Mouse (Mus musculus): ENCODE results near the gene Plekha6. TPM values are rescaled to one million over a fixed set of nuclear protein-coding genes. Genes with fewer than 3 reads are reported as not detected.

Gene Plekha6
- total and polyA plus RNA-seq, 3 experiments, result 0.07 to 0.38 TPM; not detected in 1

DNA sequence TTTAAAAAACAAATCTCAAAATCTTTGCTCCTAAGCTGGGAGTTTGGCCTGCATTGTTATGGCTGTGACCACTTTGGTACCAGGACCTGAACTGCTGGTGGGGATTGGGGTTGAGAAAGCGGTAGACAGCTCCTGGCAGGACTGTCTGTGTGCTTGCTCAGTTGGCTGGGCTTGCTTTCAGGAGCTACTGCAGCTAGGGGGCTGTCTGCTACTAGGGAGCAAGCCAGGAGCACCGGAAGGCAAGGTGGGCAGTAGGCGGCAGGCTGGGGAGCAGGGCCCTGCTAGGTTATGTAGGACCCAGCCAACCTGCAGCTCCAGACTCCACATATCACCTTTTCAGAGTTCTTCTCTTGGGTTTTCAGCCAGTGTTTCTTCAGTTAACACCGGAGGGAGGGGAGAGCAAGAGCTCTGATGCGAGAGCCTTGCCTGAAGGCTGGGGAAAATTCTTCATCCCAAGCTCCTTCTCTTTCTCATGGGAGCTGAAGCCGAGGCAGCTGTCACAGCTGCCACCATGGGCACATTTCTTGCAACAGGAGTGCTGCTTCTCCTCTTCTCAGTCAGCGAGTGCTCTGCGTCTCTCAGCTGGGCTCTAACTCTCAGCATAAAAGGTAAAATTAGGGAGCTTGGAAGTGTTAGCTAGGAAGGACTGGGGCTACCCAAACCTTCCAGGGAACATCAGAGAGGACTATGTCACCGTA, 62.1 kb downstream of the Plekha6 start:
- DNase-seq (ENCODE audit: low spot score) (no peak), ATAC-seq (ENCODE audit: extremely low read depth, insufficient number of reproducible peaks, low FRiP score, poor library complexity, severe bottlenecking) (no peak)
- H3K9me3 ChIP-seq (replicated peaks), result no peaks in the 10 kb centered on the region
- no peaks in the 10 kb centered on the region for H3K4me1 ChIP-seq (ENCODE audit: insufficient read depth, low read depth, low read length)
- TF ChIP-seq POLR2AphosphoS5 (IDR thresholded peaks at IDR 0.05; ENCODE audit: insufficient replicate concordance, low read depth, low read length) (no peak), TAL1 (conservative IDR thresholded peaks at IDR 0.05; ENCODE audit: low read depth, low read length) (no peak), CTCF (IDR thresholded peaks at IDR 0.05; ENCODE audit: low read depth, low read length) (no peak), GATA1 (IDR thresholded peaks at IDR 0.05; ENCODE audit: borderline replicate concordance, low read length) (no peak), GATA2 (IDR thresholded peaks at IDR 0.05; ENCODE audit: borderline replicate concordance, low read depth, low read length) (no peak)
- H3K4me3 ChIP-seq (ENCODE audit: low read depth, low read length), result no peak overlapping the region
- H3K36me3 ChIP-seq (replicated peaks), result no peaks in the 10 kb centered on the region
- peaks cover 38% of the 10 kb centered on the region for H3K27me3 ChIP-seq (ENCODE audit: insufficient read depth, low read length)

DNA sequence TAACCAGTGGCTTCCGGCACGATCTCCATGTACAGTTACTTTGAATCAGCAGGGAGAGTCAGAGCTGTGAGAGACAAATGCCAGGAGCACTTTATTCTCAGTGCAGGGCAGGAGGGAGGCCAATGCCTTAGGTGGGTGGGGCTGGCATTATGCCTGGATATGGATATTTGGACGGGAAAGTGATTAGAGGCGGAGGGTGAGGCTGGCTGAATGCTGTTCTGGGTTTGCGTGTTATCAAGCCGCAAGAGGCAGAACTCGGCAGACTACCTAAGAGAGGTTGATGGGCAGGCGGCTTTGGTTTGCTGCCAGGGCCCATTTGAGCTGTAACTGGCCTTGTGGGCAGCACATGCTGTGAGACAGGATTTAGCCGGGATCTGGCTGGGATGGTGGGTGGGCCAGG, 62.9 kb downstream of the Plekha6 start:
- Histone ChIP-seq H3K27me3 (ENCODE audit: insufficient read depth, low read length) (peaks cover 38% of the 10 kb centered on the region), H3K9me3 (replicated peaks) (no peaks in the 10 kb centered on the region), H3K36me3 (replicated peaks) (no peaks in the 10 kb centered on the region), H3K4me1 (ENCODE audit: insufficient read depth, low read depth, low read length) (no peaks in the 10 kb centered on the region), H3K4me3 (ENCODE audit: low read depth, low read length) (no peak overlapping the region)
- DNase-seq (ENCODE audit: low spot score) (no peak), ATAC-seq (ENCODE audit: extremely low read depth, insufficient number of reproducible peaks, low FRiP score, poor library complexity, severe bottlenecking) (no peak)
- TF ChIP-seq POLR2AphosphoS5 (IDR thresholded peaks at IDR 0.05; ENCODE audit: insufficient replicate concordance, low read depth, low read length), result no peak
- no peak for TF ChIP-seq CTCF (IDR thresholded peaks at IDR 0.05; ENCODE audit: low read depth, low read length)
- no peak for TF ChIP-seq TAL1 (conservative IDR thresholded peaks at IDR 0.05; ENCODE audit: low read depth, low read length)
- TF ChIP-seq GATA2 (IDR thresholded peaks at IDR 0.05; ENCODE audit: borderline replicate concordance, low read depth, low read length), result no peak
- no peak for TF ChIP-seq GATA1 (IDR thresholded peaks at IDR 0.05; ENCODE audit: borderline replicate concordance, low read length)

DNA sequence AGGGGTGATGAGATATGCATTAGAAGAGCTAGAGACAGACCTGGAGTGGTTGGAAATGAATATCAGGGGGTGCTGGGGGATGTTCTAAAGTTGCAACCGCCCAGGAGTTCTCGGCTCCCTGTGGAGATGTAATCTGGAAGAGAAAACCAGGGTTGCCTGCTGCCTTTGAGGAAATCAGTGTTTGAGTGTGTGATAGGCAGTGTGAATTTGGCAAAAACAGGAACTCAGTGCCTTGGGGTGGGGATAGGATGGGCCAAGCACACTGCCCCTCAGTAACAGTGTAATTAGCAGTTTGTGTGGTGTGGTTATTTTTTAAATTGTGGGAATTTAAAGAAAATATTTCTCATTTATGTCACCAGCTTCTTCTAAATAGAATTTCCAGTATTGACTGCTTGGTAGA, 63.4 kb downstream of the Plekha6 start:
- no peak for ATAC-seq (ENCODE audit: extremely low read depth, insufficient number of reproducible peaks, low FRiP score, poor library complexity, severe bottlenecking)
- H3K27me3 ChIP-seq (ENCODE audit: insufficient read depth, low read length), result peaks cover 37% of the 10 kb centered on the region

GRCm38 (mm10) chr1:133228809-133229487, 64.9 kb downstream of the Plekha6 start:
- ATAC-seq (ENCODE audit: extremely low read depth, insufficient number of reproducible peaks, low FRiP score, poor library complexity, severe bottlenecking) (no peak), DNase-seq (ENCODE audit: low spot score) (no peak)
- H3K9me3 ChIP-seq (replicated peaks), result no peaks in the 10 kb centered on the region
- H3K4me3 ChIP-seq (ENCODE audit: low read depth, low read length), result no peak overlapping the region
- H3K27me3 ChIP-seq (ENCODE audit: insufficient read depth, low read length), result peaks cover 27% of the 10 kb centered on the region
- no peak for TF ChIP-seq POLR2AphosphoS5 (IDR thresholded peaks at IDR 0.05; ENCODE audit: insufficient replicate concordance, low read depth, low read length)
- no peak for TF ChIP-seq TAL1 (conservative IDR thresholded peaks at IDR 0.05; ENCODE audit: low read depth, low read length)
- TF ChIP-seq GATA1 (IDR thresholded peaks at IDR 0.05; ENCODE audit: borderline replicate concordance, low read length), result no peak
- TF ChIP-seq GATA2 (IDR thresholded peaks at IDR 0.05; ENCODE audit: borderline replicate concordance, low read depth, low read length), result no peak
- H3K4me1 ChIP-seq (ENCODE audit: insufficient read depth, low read depth, low read length), result no peaks in the 10 kb centered on the region
- H3K36me3 ChIP-seq (replicated peaks), result no peaks in the 10 kb centered on the region

More for the DNA sequence above, 63.4 kb downstream of the Plekha6 start:
- H3K4me1 ChIP-seq (ENCODE audit: insufficient read depth, low read depth, low read length), result no peaks in the 10 kb centered on the region
- DNase-seq (ENCODE audit: low spot score), result no peak
- no peak for TF ChIP-seq CTCF (IDR thresholded peaks at IDR 0.05; ENCODE audit: low read depth, low read length)
- TF ChIP-seq TAL1 (conservative IDR thresholded peaks at IDR 0.05; ENCODE audit: low read depth, low read length), result no peak
- no peak for TF ChIP-seq GATA1 (IDR thresholded peaks at IDR 0.05; ENCODE audit: borderline replicate concordance, low read length)
- TF ChIP-seq GATA2 (IDR thresholded peaks at IDR 0.05; ENCODE audit: borderline replicate concordance, low read depth, low read length), result no peak
- no peak for TF ChIP-seq POLR2AphosphoS5 (IDR thresholded peaks at IDR 0.05; ENCODE audit: insufficient replicate concordance, low read depth, low read length)
- H3K4me3 ChIP-seq (ENCODE audit: low read depth, low read length), result no peak overlapping the region
- no peaks in the 10 kb centered on the region for H3K9me3 ChIP-seq (replicated peaks)
- H3K36me3 ChIP-seq (replicated peaks), result no peaks in the 10 kb centered on the region

- H3K4me3 ChIP-seq (ENCODE audit: low read depth, low read length), result no peak overlapping the region
- DNase-seq (ENCODE audit: low spot score) (no peak), ATAC-seq (ENCODE audit: extremely low read depth, insufficient number of reproducible peaks, low FRiP score, poor library complexity, severe bottlenecking) (no peak)
- TF ChIP-seq GATA1 (IDR thresholded peaks at IDR 0.05; ENCODE audit: borderline replicate concordance, low read length) (no peak), POLR2AphosphoS5 (IDR thresholded peaks at IDR 0.05; ENCODE audit: insufficient replicate concordance, low read depth, low read length) (no peak), TAL1 (conservative IDR thresholded peaks at IDR 0.05; ENCODE audit: low read depth, low read length) (no peak), CTCF (IDR thresholded peaks at IDR 0.05; ENCODE audit: low read depth, low read length) (no peak), GATA2 (IDR thresholded peaks at IDR 0.05; ENCODE audit: borderline replicate concordance, low read depth, low read length) (no peak)
- no peaks in the 10 kb centered on the region for H3K36me3 ChIP-seq (replicated peaks)
- peaks cover 13% of the 10 kb centered on the region for H3K27me3 ChIP-seq (ENCODE audit: insufficient read depth, low read length)
- peaks cover 4% of the 10 kb centered on the region for H3K9me3 ChIP-seq (replicated peaks)
- H3K4me1 ChIP-seq (ENCODE audit: insufficient read depth, low read depth, low read length), result no peaks in the 10 kb centered on the region
These were observed 67.6 kb downstream of the Plekha6 start for GRCm38 (mm10) chr1:133231523-133232193.

DNA sequence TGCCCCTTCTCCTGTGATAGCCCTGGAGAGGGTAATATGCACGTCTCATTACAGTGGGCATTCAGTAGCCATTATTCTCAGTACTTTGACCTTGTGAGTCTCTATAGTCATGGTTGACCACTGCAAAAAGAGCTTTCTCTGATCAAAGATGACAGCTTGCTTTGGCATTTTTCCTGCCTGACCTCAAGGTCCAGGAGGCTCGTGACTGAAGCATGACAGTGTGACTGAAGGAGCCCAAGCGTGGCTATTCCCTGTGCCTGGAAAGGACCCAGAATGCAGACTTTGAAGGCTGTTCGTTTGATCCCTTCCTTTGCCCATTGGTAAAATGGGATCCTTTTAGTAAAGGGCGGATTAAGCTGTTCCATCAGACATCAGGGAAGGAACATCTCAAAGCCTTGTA, 71.9 kb downstream of the Plekha6 start:
- Histone ChIP-seq H3K4me1 (ENCODE audit: insufficient read depth, low read depth, low read length) (no peaks in the 10 kb centered on the region), H3K27me3 (ENCODE audit: insufficient read depth, low read length) (peaks cover 16% of the 10 kb centered on the region), H3K4me3 (ENCODE audit: low read depth, low read length) (no peak overlapping the region), H3K36me3 (replicated peaks) (no peaks in the 10 kb centered on the region), H3K9me3 (replicated peaks) (peaks cover 9% of the 10 kb centered on the region)
- TF ChIP-seq CTCF (IDR thresholded peaks at IDR 0.05; ENCODE audit: low read depth, low read length) (no peak), GATA1 (IDR thresholded peaks at IDR 0.05; ENCODE audit: borderline replicate concordance, low read length) (no peak), POLR2AphosphoS5 (IDR thresholded peaks at IDR 0.05; ENCODE audit: insufficient replicate concordance, low read depth, low read length) (no peak), GATA2 (IDR thresholded peaks at IDR 0.05; ENCODE audit: borderline replicate concordance, low read depth, low read length) (no peak), TAL1 (conservative IDR thresholded peaks at IDR 0.05; ENCODE audit: low read depth, low read length) (no peak)
- ATAC-seq (ENCODE audit: extremely low read depth, insufficient number of reproducible peaks, low FRiP score, poor library complexity, severe bottlenecking), result no peak
- DNase-seq (ENCODE audit: low spot score), result no peak

Data from G1E (cell line).